12 mouse cellular contexts compared by ENCODE assay signal in genomic region chr13:63726035-63726434, GRCm38 (mm10).
DNase-seq lines count a peak whose midpoint lies in the region; ATAC-seq and TF ChIP-seq lines count a peak whose summit lies in the region.
"Had no signal": no experiment of that assay in that cellular context is flagged by ENCODE, and none has a peak within 500 bp of the region (broad histone marks: within the 10 kb centered on the region; RNA-seq: fewer than 3 reads in every experiment).

No protein-coding gene starts in this region.

- 0 out of 2 replicates have a peak, but pooled peaks have one; percentile 75 for ATAC-seq in kidney, embryonic 16.5 days (ENCODE audit: low FRiP score, low TSS enrichment)
- no peak for ATAC-seq in limb, embryonic 12.5 days (ENCODE audit: insufficient number of reproducible peaks, insufficient read depth, low FRiP score, low TSS enrichment, low read depth)

- no peak for DNase-seq in kidney, adult 18-20 months
- DNase-seq in brain, embryonic 14.5 days (ENCODE audit: low read depth) = peak; percentile 43
- DNase-seq in embryo, embryonic 9.5 days (ENCODE audit: extremely low spot score) = peak; percentile 64
- DNase-seq in thymus, postnatal 36 days = no peak
- no peak for DNase-seq in frontal cortex, postnatal 36 days (ENCODE audit: low spot score in 2 of 2)
- DNase-seq in heart, postnatal 25 days (ENCODE audit: low spot score) = no peak
- DNase-seq: gastrocnemius, postnatal 25 days; heart, postnatal 36 days had no signal

- H3K9me3 ChIP-seq in kidney, embryonic 16.5 days (ENCODE audit: low read length) = no peaks in the 10 kb centered on the region
- H3K9me3 ChIP-seq in limb, embryonic 12.5 days = no peaks in the 10 kb centered on the region
- H3K9me3 ChIP-seq: embryonic facial prominence, embryonic 12.5 days; midbrain, embryonic 12.5 days had no signal

- peaks cover 9% of the 10 kb centered on the region; the same call in 1 of the 2 replicates for H3K4me1 ChIP-seq in kidney, embryonic 16.5 days (ENCODE audit: insufficient read depth, low read length)
- peaks cover 35% of the 10 kb centered on the region for H3K4me1 ChIP-seq in limb, embryonic 12.5 days (replicated peaks)

- TF ChIP-seq CTCF in brain, embryonic 14.5 days (IDR thresholded peaks at IDR 0.05; ENCODE audit: borderline replicate concordance, extremely low read depth, insufficient read depth, insufficient read length) = no peak

- intact Hi-C loops in heart, postnatal 25 days (cut with DNase I) = no loop called here

- H3K4me2 ChIP-seq in kidney, embryonic 16.5 days (replicated peaks; ENCODE audit: low read depth, low read length) = no peak overlapping the region
- H3K4me2 ChIP-seq in limb, embryonic 12.5 days = no peak overlapping the region
- H3K4me2 ChIP-seq: embryonic facial prominence, embryonic 12.5 days; midbrain, embryonic 12.5 days had no signal

- WGBS in kidney, embryonic 16.5 days = 13% methylated on average over 2 of the region's 2 CpGs
- WGBS in limb, embryonic 12.5 days = 20% methylated on average over 2 of the region's 2 CpGs

- no peaks in the 10 kb centered on the region for H3K36me3 ChIP-seq in kidney, embryonic 16.5 days (ENCODE audit: insufficient read depth, low read length)
- no peaks in the 10 kb centered on the region for H3K36me3 ChIP-seq in limb, embryonic 12.5 days
- H3K36me3 ChIP-seq: embryonic facial prominence, embryonic 12.5 days; midbrain, embryonic 12.5 days had no signal

- no peaks in the 10 kb centered on the region for H3K27me3 ChIP-seq in kidney, embryonic 16.5 days (ENCODE audit: insufficient read depth, low read length)
- peaks cover 7% of the 10 kb centered on the region for H3K27me3 ChIP-seq in limb, embryonic 12.5 days
- H3K27me3 ChIP-seq: embryonic facial prominence, embryonic 12.5 days had no signal

- H3K9ac ChIP-seq in kidney, embryonic 16.5 days (replicated peaks; ENCODE audit: low read length) = no peak overlapping the region
- no peak overlapping the region for H3K9ac ChIP-seq in limb, embryonic 12.5 days (replicated peaks)
- H3K9ac ChIP-seq: embryonic facial prominence, embryonic 12.5 days; midbrain, embryonic 12.5 days had no signal

- TF ChIP-seq POLR2A in brain, embryonic 14.5 days (IDR thresholded peaks at IDR 0.05; ENCODE audit: borderline replicate concordance, extremely low read depth, insufficient read depth, insufficient read length, poor library complexity, severe bottlenecking) = no peak

- H3K4me3 ChIP-seq in kidney, embryonic 16.5 days (ENCODE audit: low read length) = no peak overlapping the region
- H3K4me3 ChIP-seq in limb, embryonic 12.5 days (replicated peaks) = no peak overlapping the region
- H3K4me3 ChIP-seq: embryonic facial prominence, embryonic 12.5 days; midbrain, embryonic 12.5 days had no signal

- peak overlapping the region; percentile 13; the same call in 1 of the 2 replicates for H3K27ac ChIP-seq in kidney, embryonic 16.5 days (ENCODE audit: low read length)
- H3K27ac ChIP-seq in limb, embryonic 12.5 days = peak overlapping the region; percentile 56
- H3K27ac ChIP-seq: embryonic facial prominence, embryonic 12.5 days; midbrain, embryonic 12.5 days had no signal

Comparison
In these comparisons a context has a peak if more than half of its experiments do, and no peak if none do; other contexts are left out.
1. DNase-seq: peak in brain, embryonic 14.5 days (single experiment) and embryo, embryonic 9.5 days (single experiment); none in kidney, adult 18-20 months (single experiment), thymus, postnatal 36 days (0 of 2), frontal cortex, postnatal 36 days (0 of 2) and heart, postnatal 25 days (single experiment).